8 mouse cellular contexts compared by ENCODE assay signal in the genomic region with DNA sequence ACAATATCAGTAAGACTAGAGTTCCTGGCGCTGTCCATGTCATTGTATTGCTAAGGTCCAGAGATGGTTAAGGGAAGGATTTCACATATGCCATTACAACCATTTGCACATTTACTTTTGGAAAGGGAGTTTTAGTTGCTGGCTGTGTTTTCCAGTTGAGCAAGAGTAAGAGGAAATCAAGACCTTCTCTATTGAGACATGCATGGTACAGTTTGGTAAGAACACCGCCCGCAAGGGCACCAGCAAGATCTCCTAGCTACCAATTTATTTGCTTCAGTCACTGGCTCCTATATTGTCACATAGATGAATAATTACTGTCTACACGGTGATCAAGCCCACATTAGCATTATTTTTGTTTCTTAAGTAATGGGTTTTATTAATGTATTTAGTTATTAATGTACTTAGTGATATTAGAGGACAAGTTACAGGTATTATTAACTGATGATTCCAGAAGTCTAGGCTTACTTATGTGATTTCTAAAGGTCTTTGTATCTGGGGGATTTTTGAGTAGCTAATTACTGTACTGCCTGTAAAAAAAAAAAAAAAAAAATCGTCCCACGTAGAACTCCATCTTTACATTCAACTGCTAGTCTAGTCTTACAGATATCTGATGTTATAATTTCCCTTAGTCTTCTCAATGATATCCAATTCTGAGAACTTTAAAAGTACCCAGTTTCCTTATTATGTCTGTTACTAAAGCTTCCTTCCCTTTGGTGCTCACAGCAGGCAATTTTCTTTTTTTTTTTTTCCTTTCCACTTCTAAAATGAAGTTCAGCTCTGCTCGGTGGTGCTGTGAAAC. TPM values are rescaled to one million over a fixed set of nuclear protein-coding genes. Genes with fewer than 3 reads are reported as not detected.
A peak's percentile ranks its signal among the peaks of the same experiment; 100 is the strongest.
DNase-seq lines count a peak whose midpoint lies in the region; ATAC-seq and TF ChIP-seq lines count a peak whose summit lies in the region.

No protein-coding gene starts in this region.

- H3K4me1 ChIP-seq in erythroblast, embryonic 14.5 days (ENCODE audit: control insufficient read depth) = peaks cover 56% of the 10 kb centered on the region
- H3K4me1 ChIP-seq in ES-E14 (ENCODE audit: control insufficient read depth in 2 of 2, insufficient read depth in 2 of 2, low read length in 2 of 2, poor library complexity in 1 of 2) = no peaks in the 10 kb centered on the region
- no peaks in the 10 kb centered on the region for H3K4me1 ChIP-seq in lung, postnatal 0 days (ENCODE audit: insufficient read depth, low read depth, low read length)

- H3K27me3 ChIP-seq in erythroblast, embryonic 14.5 days (ENCODE audit: control insufficient read depth) = no peaks in the 10 kb centered on the region
- H3K27me3 ChIP-seq in lung, postnatal 0 days (replicated peaks; ENCODE audit: insufficient read depth, low read length) = no peaks in the 10 kb centered on the region

- TF ChIP-seq CTCF in lung, postnatal 0 days (IDR thresholded peaks at IDR 0.05) = no peak

- in situ Hi-C loops in ES-E14 (cut with MboI; ENCODE audit: low sequenced_read_pairs in 2 of 2, unreplicated experiment in 2 of 2) = no loop called here

- DNase-seq in ES-E14 (ENCODE audit: low read depth, low spot score) = no peak
- DNase-seq in lung, postnatal 0 days (ENCODE audit: low spot score) = peak; percentile 33
- no peak for DNase-seq in layer of hippocampus, postnatal 10 days (ENCODE audit: low spot score in 2 of 2)
- no peak for DNase-seq in left cerebral cortex, adult 9 months (ENCODE audit: low spot score in 2 of 2)
- no peak for DNase-seq in layer of hippocampus, adult 11-12 months (ENCODE audit: low spot score)

- WGBS in lung, postnatal 0 days = 37% methylated on average over 7 of the region's 7 CpGs

- no peak overlapping the region for H3K27ac ChIP-seq in ES-E14 (ENCODE audit: insufficient read depth, low read depth, low read length, poor library complexity, severe bottlenecking)
- H3K27ac ChIP-seq in lung, postnatal 0 days (ENCODE audit: low read length) = peak overlapping the region; percentile 89

- TF ChIP-seq EP300 in lung, postnatal 0 days (IDR thresholded peaks at IDR 0.05) = no peak

- H3K4me2 ChIP-seq in lung, postnatal 0 days (replicated peaks; ENCODE audit: low read depth, low read length) = peak overlapping the region; percentile 75

- peak overlapping the region; percentile 93 for H3K4me3 ChIP-seq in erythroblast, embryonic 14.5 days (replicated peaks)
- H3K4me3 ChIP-seq in ES-E14 (ENCODE audit: insufficient read depth in 1 of 2, low read depth in 1 of 2, low read length in 2 of 2, poor library complexity in 1 of 2, severe bottlenecking in 1 of 2) = peak overlapping the region; percentile 79 to 97
- H3K4me3 ChIP-seq in lung, postnatal 0 days (ENCODE audit: low read depth, low read length) = peak overlapping the region; percentile 77

- H3K9me3 ChIP-seq in erythroblast, embryonic 14.5 days (ENCODE audit: control insufficient read depth, low read length) = no peaks in the 10 kb centered on the region
- no peaks in the 10 kb centered on the region for H3K9me3 ChIP-seq in ES-E14 (ENCODE audit: control insufficient read depth, insufficient read depth, low read depth, low read length)
- no peaks in the 10 kb centered on the region for H3K9me3 ChIP-seq in lung, postnatal 0 days (ENCODE audit: low read length)

- peaks cover 45% of the 10 kb centered on the region for H3K36me3 ChIP-seq in erythroblast, embryonic 14.5 days (ENCODE audit: control insufficient read depth)
- no peaks in the 10 kb centered on the region for H3K36me3 ChIP-seq in ES-E14 (ENCODE audit: control insufficient read depth, insufficient read depth, low read length, poor library complexity, severe bottlenecking)
- H3K36me3 ChIP-seq in lung, postnatal 0 days (ENCODE audit: insufficient read depth, low read length) = no peaks in the 10 kb centered on the region

- no peak for ATAC-seq in erythroblast, adult 5-6 weeks (replicated peaks; ENCODE audit: low FRiP score, poor library complexity, severe bottlenecking)
- ATAC-seq in granulocyte monocyte progenitor cell, adult 5-6 weeks (replicated peaks; ENCODE audit: poor library complexity, severe bottlenecking) = peak; percentile 68
- no peak for ATAC-seq in lung, postnatal 0 days

- H3K9ac ChIP-seq in ES-E14 (ENCODE audit: insufficient read depth, low read depth, low read length, poor library complexity, severe bottlenecking) = peak overlapping the region; percentile 78
- peak overlapping the region; percentile 46 for H3K9ac ChIP-seq in lung, postnatal 0 days (replicated peaks; ENCODE audit: low read depth)

TF ChIP-seq in ES-E14, 5 proteins besides CTCF, POLR2A, EP300 and RAD21:
- TF ChIP-seq MAFK (IDR thresholded peaks at IDR 0.05; ENCODE audit: insufficient read depth, low read depth, low read length) = no peak
- no peak for TF ChIP-seq CHD2 (IDR thresholded peaks at IDR 0.05; ENCODE audit: low read depth, low read length)
- TF ChIP-seq ZC3H11A (IDR thresholded peaks at IDR 0.05; ENCODE audit: borderline replicate concordance, low read depth, low read length) = no peak
- no peak for TF ChIP-seq ZNF384 (IDR thresholded peaks at IDR 0.05; ENCODE audit: low read depth, low read length)
- no peak for TF ChIP-seq HCFC1 (IDR thresholded peaks at IDR 0.05; ENCODE audit: borderline replicate concordance, insufficient read depth, low read length)

RNA-seq across cellular contexts. Expression of a gene that starts 0.9 kb away (rescaled TPM):
- polyA plus RNA-seq in erythroblast, embryonic 14.5 days (2012) = 14.4 and 19.7 TPM in 2 replicates
- total RNA-seq in erythroblast, adult 5-6 weeks (2015; ENCODE audit: low replicate concordance) = 48.1 and 68.0 TPM in 2 replicates
- total RNA-seq in erythroblast, adult 5-6 weeks (2017; ENCODE audit: low replicate concordance) = 59.3 and 69.0 TPM in 2 replicates
- total RNA-seq in ES-E14 (2012; rRNA removed) = 0.48 and 0.71 TPM in 2 replicates
- total RNA-seq in granulocyte monocyte progenitor cell, adult 5-6 weeks (2014; fragmentation: Nextera tagmentation) = 16.4 and 18.0 TPM in 2 replicates
- total RNA-seq in granulocyte monocyte progenitor cell, adult 5-6 weeks (2017) = 20.0 and 28.2 TPM in 2 replicates
- 22.5 and 23.1 TPM in 2 replicates for polyA plus RNA-seq in lung, postnatal 0 days (2015; fragmentation: Nextera tagmentation; extraction: Ambion mirVana)
- 1 to 10 TPM; 5.8 to 6.4 TPM for total RNA-seq in layer of hippocampus, postnatal 10 days (2021)

RNA-seq across cellular contexts. Expression of a gene that starts 57.9 kb away (rescaled TPM):
- 1.6 and 3.8 TPM in 2 replicates for polyA plus RNA-seq in erythroblast, embryonic 14.5 days (2012)
- total RNA-seq in erythroblast, adult 5-6 weeks (2015; ENCODE audit: low replicate concordance) = 11.9 and 22.4 TPM in 2 replicates
- 31.9 and 51.7 TPM in 2 replicates for total RNA-seq in erythroblast, adult 5-6 weeks (2017; ENCODE audit: low replicate concordance)
- total RNA-seq in ES-E14 (2012; rRNA removed) = 34.4 and 48.1 TPM in 2 replicates
- total RNA-seq in granulocyte monocyte progenitor cell, adult 5-6 weeks (2014; fragmentation: Nextera tagmentation) = 56.0 and 88.6 TPM in 2 replicates
- 57.4 and 59.7 TPM in 2 replicates for total RNA-seq in granulocyte monocyte progenitor cell, adult 5-6 weeks (2017)
- 24.7 and 25.7 TPM in 2 replicates for polyA plus RNA-seq in lung, postnatal 0 days (2015; fragmentation: Nextera tagmentation; extraction: Ambion mirVana)
- 10 to 100 TPM; 76.8 to 82.4 TPM for total RNA-seq in layer of hippocampus, postnatal 10 days (2021)
